Mouse (Mus musculus): ENCODE results near the gene Ldlrad1. TPM values are rescaled to one million over a fixed set of nuclear protein-coding genes. Genes with fewer than 3 reads are reported as not detected.

Gene Ldlrad1
- polyA plus RNA-seq, 1 experiment from 2014 or later, result not detected

DNA sequence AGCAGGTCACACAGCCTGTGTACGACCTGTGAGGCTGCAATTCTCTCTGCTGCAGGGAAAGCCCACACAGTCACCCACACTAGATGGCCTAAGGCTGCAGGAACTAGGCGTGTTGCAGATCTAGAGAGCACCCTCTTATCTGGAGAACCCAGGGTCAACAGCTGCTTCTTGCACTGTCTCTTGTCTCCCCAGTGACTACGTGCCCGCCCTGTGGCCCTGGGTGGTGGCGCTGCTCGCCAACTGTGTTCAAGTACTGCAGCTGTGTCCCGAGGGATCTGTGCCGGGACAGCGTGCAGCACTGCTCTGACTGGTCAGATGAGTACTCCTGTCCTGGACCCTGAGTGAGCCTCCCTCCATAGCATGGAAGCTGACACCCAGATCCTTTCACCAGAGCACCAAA, 8.6 kb downstream of the Ldlrad1 start:
- no peak for ATAC-seq (ENCODE audit: low read depth)
- Histone ChIP-seq H3K36me3 (ENCODE audit: control insufficient read depth, insufficient read depth, low read length) (no peaks in the 10 kb centered on the region), H3K27me3 (replicated peaks; ENCODE audit: control insufficient read depth, insufficient read depth, low read length) (no peaks in the 10 kb centered on the region), H3K4me2 (ENCODE audit: low read depth, low read length) (no peak overlapping the region), H3K9ac (ENCODE audit: low read depth, low read length) (no peak overlapping the region), H3K4me1 (ENCODE audit: control insufficient read depth, insufficient read depth, low read length) (no peaks in the 10 kb centered on the region), H3K27ac (replicated peaks; ENCODE audit: low read depth, low read length) (no peak overlapping the region), H3K9me3 (ENCODE audit: control insufficient read depth, low read length) (no peaks in the 10 kb centered on the region), H3K4me3 (ENCODE audit: low read depth, low read length) (no peak overlapping the region)
- WGBS, result 80% methylated on average over 9 of the region's 9 CpGs
- DNase-seq (ENCODE audit: low spot score), result no peak

DNA sequence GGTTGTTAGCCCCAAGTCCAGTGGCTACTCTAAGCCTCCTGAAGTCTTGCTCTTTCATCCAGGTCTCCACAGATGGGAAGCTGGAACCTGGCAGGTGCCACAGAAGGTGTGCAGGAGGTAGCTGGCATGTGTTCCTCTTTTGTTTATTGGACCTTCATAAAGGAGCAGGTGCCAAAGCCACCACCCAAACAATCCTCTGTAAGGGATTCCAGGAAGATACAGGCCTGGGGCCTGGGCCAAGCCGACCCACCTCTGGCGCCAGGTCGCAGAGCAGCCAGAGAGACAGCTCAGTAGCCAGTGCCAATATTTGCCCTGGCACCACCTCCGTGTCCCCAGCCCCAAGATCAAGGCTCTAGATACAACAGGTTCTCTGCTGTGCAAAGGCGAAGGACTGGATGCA, 12.5 kb downstream of the Ldlrad1 start:
- Histone ChIP-seq H3K9me3 (ENCODE audit: control insufficient read depth, low read length) (no peaks in the 10 kb centered on the region), H3K4me3 (ENCODE audit: low read depth, low read length) (no peak overlapping the region), H3K4me2 (ENCODE audit: low read depth, low read length) (no peak overlapping the region), H3K36me3 (ENCODE audit: control insufficient read depth, insufficient read depth, low read length) (no peaks in the 10 kb centered on the region), H3K4me1 (ENCODE audit: control insufficient read depth, insufficient read depth, low read length) (no peaks in the 10 kb centered on the region), H3K27ac (replicated peaks; ENCODE audit: low read depth, low read length) (no peak overlapping the region), H3K27me3 (replicated peaks; ENCODE audit: control insufficient read depth, insufficient read depth, low read length) (no peaks in the 10 kb centered on the region), H3K9ac (ENCODE audit: low read depth, low read length) (no peak overlapping the region)
- 87% methylated on average over 5 of the region's 5 CpGs for WGBS
- DNase-seq (ENCODE audit: low spot score) (no peak), ATAC-seq (ENCODE audit: low read depth) (no peak)

DNA sequence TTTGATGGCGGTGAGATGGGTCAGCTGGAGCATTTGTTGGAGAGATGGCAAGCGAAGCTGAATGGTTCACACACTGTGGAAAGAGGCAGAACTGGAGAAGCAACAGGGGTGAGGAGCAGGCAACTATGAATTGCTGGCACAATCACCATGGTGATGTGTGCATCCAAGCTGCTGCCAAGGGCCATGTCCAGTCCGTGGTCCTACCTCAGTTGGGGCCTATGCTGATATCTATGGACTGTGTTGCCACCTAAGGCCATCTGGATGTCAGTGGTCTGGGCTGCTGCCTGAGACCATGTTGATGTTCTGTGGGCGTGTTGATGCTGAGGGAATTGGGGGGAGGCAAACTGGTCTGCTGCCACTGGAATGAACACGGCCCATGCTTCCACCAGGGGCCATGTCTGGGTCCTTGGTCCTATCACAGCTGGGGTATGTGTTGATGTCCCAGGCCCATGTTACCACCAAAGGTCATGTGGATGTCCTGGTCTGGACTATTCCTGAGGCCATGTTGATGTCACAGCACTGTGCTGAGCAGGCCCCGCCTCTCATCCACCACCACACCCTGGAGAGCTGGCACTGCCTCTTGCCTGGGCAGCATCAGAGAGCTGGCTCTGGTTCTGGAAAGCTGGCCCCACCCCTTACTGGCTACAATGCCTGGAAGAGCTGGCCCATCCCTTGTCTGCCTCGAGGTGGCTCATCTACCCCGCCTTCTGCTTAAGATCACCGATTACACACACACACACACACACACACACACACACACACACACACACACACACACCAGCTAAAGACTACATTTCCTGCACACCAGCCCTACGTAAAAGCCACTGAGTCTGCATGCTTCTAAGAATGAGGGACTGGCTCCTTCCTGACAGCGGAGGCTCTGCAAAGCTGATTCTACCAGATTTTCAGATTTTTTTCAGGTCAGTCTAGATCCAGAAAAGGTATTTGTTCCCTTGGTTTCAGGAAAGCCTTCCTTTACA, 14.5 kb downstream of the Ldlrad1 start:
- Histone ChIP-seq H3K4me2 (ENCODE audit: low read depth, low read length) (no peak overlapping the region), H3K36me3 (ENCODE audit: control insufficient read depth, insufficient read depth, low read length) (no peaks in the 10 kb centered on the region), H3K27ac (replicated peaks; ENCODE audit: low read depth, low read length) (no peak overlapping the region), H3K27me3 (replicated peaks; ENCODE audit: control insufficient read depth, insufficient read depth, low read length) (no peaks in the 10 kb centered on the region), H3K9me3 (ENCODE audit: control insufficient read depth, low read length) (no peaks in the 10 kb centered on the region), H3K4me1 (ENCODE audit: control insufficient read depth, insufficient read depth, low read length) (no peaks in the 10 kb centered on the region), H3K4me3 (ENCODE audit: low read depth, low read length) (no peak overlapping the region), H3K9ac (ENCODE audit: low read depth, low read length) (no peak overlapping the region)
- ATAC-seq (ENCODE audit: low read depth) (peak; percentile 44; the same call in 1 of the 2 replicates), DNase-seq (ENCODE audit: low spot score) (peak; percentile 29)
- WGBS, result 73% methylated on average over 11 of the region's 11 CpGs

DNA sequence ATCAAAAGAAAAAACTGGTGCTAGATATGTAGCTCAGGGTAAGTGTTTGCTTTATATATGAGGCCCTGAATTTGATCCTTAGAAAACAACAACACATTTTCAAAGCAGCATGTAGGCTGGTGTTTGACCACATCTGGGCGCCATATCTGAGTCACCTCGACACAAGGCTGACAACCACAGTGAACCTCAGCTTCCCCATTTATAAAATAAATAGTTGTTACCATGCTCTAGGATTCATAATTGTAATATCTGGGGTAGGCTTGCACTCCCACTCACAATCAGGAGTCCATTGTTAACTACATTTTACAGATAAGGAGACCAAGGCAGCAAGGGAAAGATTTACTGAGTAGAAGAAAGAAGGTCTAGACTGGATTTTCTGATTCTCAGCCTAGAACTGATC, 17.3 kb downstream of the Ldlrad1 start:
- DNase-seq (ENCODE audit: low spot score) (no peak), ATAC-seq (ENCODE audit: low read depth) (no peak)
- Histone ChIP-seq H3K9ac (ENCODE audit: low read depth, low read length) (no peak overlapping the region), H3K27ac (replicated peaks; ENCODE audit: low read depth, low read length) (no peak overlapping the region), H3K4me3 (ENCODE audit: low read depth, low read length) (no peak overlapping the region), H3K4me2 (ENCODE audit: low read depth, low read length) (no peak overlapping the region), H3K9me3 (ENCODE audit: control insufficient read depth, low read length) (no peaks in the 10 kb centered on the region), H3K4me1 (ENCODE audit: control insufficient read depth, insufficient read depth, low read length) (no peaks in the 10 kb centered on the region), H3K36me3 (ENCODE audit: control insufficient read depth, insufficient read depth, low read length) (peaks cover 12% of the 10 kb centered on the region; the same call in 1 of the 2 replicates), H3K27me3 (replicated peaks; ENCODE audit: control insufficient read depth, insufficient read depth, low read length) (no peaks in the 10 kb centered on the region)
- 58% methylated on average over 2 of the region's 2 CpGs for WGBS

DNA sequence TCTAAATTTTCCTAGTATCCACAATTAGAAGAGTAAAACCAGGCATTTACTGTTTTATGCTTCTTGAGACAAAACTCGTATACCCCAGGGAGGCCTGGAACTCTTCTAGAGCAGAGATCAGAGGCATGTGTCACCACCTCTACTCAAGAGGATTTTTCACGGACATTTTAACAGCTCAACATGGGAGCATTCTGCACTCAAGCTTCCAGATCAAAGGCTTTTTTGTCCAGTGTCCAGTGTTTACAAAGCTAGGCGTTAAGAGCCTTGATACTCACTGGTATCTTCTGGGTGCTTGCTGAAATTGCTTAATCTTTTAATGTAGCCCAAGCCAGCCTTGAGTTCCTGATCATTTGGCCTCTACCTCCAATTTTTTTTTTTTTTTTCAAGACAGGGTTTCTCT, 23.2 kb downstream of the Ldlrad1 start:
- Histone ChIP-seq H3K4me2 (ENCODE audit: low read depth, low read length) (no peak overlapping the region), H3K36me3 (ENCODE audit: control insufficient read depth, insufficient read depth, low read length) (peaks cover 70% of the 10 kb centered on the region), H3K27ac (replicated peaks; ENCODE audit: low read depth, low read length) (no peak overlapping the region), H3K9ac (ENCODE audit: low read depth, low read length) (no peak overlapping the region), H3K4me3 (ENCODE audit: low read depth, low read length) (no peak overlapping the region), H3K4me1 (ENCODE audit: control insufficient read depth, insufficient read depth, low read length) (no peaks in the 10 kb centered on the region), H3K9me3 (ENCODE audit: control insufficient read depth, low read length) (no peaks in the 10 kb centered on the region), H3K27me3 (replicated peaks; ENCODE audit: control insufficient read depth, insufficient read depth, low read length) (no peaks in the 10 kb centered on the region)
- no peak for ATAC-seq (ENCODE audit: low read depth)
- WGBS, result 60% methylated on average over 3 of the region's 3 CpGs
- DNase-seq (ENCODE audit: low spot score), result peak; percentile 23

DNA sequence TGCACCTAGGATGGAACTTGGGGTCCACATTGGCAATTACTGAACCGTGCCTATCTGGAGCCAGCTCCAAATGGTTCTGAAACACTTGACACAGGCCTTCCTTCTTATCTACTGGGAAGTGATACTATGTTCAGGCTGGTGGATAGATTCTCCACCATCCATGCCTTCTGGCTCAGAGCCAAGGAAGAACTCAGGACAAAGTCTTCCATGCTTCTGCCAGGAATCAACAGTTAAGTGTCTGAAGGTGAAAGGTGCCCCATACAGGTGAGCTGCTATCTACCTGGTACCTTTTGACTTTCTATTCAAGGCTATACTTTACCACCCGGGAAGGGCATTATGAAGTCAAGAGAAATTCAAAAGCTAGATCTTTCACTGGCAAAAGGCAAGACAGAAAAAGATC, 29.3 kb downstream of the Ldlrad1 start:
- WGBS, result 90% methylated on average over 2 of the region's 2 CpGs
- Histone ChIP-seq H3K36me3 (ENCODE audit: control insufficient read depth, insufficient read depth, low read length) (peaks cover 94% of the 10 kb centered on the region), H3K4me3 (ENCODE audit: low read depth, low read length) (no peak overlapping the region)

DNA sequence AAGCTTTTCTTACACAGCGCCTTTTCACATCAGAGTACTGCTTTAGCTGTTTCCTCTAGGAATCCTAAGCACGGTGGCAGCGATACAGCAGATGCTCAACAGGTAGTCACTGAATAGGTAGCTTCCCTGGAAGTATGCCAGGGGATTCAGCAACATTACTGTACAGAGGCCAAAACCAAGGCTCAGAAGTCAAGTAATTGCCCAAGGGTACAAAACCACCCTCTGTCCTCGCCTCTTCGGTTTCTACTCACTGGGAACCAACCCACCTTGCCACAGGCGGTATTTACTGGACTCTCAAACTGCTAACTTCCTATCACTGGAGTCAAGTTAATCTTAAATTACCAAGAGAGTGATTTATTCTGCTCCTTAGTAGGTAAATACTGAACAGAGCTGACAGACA, 31.2 kb downstream of the Ldlrad1 start:
- Histone ChIP-seq H3K27me3 (replicated peaks; ENCODE audit: control insufficient read depth, insufficient read depth, low read length) (no peaks in the 10 kb centered on the region), H3K9me3 (ENCODE audit: control insufficient read depth, low read length) (no peaks in the 10 kb centered on the region), H3K4me3 (ENCODE audit: low read depth, low read length) (no peak overlapping the region), H3K4me1 (ENCODE audit: control insufficient read depth, insufficient read depth, low read length) (0 out of 2 replicates have a peak, but pooled peaks cover under 1% of the 10 kb centered on the region), H3K4me2 (ENCODE audit: low read depth, low read length) (no peak overlapping the region), H3K9ac (ENCODE audit: low read depth, low read length) (no peak overlapping the region), H3K27ac (replicated peaks; ENCODE audit: low read depth, low read length) (no peak overlapping the region), H3K36me3 (ENCODE audit: control insufficient read depth, insufficient read depth, low read length) (peaks cover 91% of the 10 kb centered on the region)
- ATAC-seq (ENCODE audit: low read depth) (no peak), DNase-seq (ENCODE audit: low spot score) (no peak)
- 95% methylated on average over 6 of the region's 6 CpGs for WGBS

More for the DNA sequence above, 29.3 kb downstream of the Ldlrad1 start:
- Histone ChIP-seq H3K9ac (ENCODE audit: low read depth, low read length) (no peak overlapping the region), H3K4me2 (ENCODE audit: low read depth, low read length) (no peak overlapping the region), H3K4me1 (ENCODE audit: control insufficient read depth, insufficient read depth, low read length) (no peaks in the 10 kb centered on the region), H3K27me3 (replicated peaks; ENCODE audit: control insufficient read depth, insufficient read depth, low read length) (no peaks in the 10 kb centered on the region), H3K27ac (replicated peaks; ENCODE audit: low read depth, low read length) (no peak overlapping the region), H3K9me3 (ENCODE audit: control insufficient read depth, low read length) (no peaks in the 10 kb centered on the region)
- DNase-seq (ENCODE audit: low spot score) (no peak), ATAC-seq (ENCODE audit: low read depth) (no peak)

DNA sequence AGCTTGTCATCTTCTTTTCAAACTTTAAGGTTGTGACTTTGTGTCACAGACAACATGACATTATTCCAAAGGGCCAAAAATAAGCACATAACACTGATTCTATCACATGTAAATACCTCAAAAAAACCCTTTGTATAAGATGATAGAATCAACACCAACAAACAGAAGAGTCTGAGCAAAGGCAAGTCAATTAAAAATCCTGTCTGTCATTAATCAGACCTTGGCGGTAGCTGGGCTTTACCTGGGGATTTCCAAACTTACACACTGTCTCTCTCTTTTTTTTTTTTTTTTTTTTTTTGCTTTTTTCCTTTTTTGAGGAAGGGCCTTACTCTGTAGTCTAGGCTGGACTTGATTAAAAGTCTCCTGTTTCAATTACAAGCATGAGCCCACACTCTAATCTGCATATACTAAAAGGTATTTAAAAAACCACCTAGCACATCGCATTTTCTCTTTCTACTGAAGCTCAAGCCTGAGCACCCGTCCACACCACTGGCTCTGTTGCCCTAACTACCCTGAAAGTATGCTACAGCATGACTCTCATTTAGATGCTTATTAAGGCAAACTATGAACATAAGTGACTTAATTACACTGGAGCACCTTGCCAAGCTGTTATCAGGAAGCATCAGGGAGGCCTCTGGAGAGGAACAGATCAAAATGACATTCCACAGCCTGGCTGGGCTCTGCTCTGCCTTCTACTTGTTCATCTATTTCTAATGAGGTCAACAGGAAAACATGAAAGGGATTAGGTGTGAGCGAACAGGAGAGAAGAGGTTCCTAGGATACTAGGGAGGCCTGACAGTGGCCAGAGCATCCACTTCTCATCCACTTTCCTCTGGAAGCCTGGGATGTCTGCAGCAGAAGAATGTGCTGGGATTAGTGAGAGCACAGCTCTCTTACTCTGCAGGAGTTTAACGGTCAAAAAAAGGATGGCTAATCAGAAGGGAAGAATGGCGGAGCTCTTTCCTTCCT, 34.7 kb downstream of the Ldlrad1 start:
- H3K9ac ChIP-seq (ENCODE audit: low read depth, low read length), result no peak overlapping the region
- no peak overlapping the region for H3K4me3 ChIP-seq (ENCODE audit: low read depth, low read length)
- no peaks in the 10 kb centered on the region for H3K27me3 ChIP-seq (replicated peaks; ENCODE audit: control insufficient read depth, insufficient read depth, low read length)
- H3K4me1 ChIP-seq (ENCODE audit: control insufficient read depth, insufficient read depth, low read length), result peaks cover 3% of the 10 kb centered on the region; the same call in 1 of the 2 replicates
- no peak overlapping the region for H3K27ac ChIP-seq (replicated peaks; ENCODE audit: low read depth, low read length)
- WGBS, result 70% methylated on average over 6 of the region's 6 CpGs
- H3K36me3 ChIP-seq (ENCODE audit: control insufficient read depth, insufficient read depth, low read length), result peaks cover 68% of the 10 kb centered on the region
- ATAC-seq (ENCODE audit: low read depth) (no peak), DNase-seq (ENCODE audit: low spot score) (no peak)
- no peak overlapping the region for H3K4me2 ChIP-seq (ENCODE audit: low read depth, low read length)
- no peaks in the 10 kb centered on the region for H3K9me3 ChIP-seq (ENCODE audit: control insufficient read depth, low read length)

All from embryonic facial prominence, embryonic 14.5 days (tissue).